Comparison of ENCODE assay signal across 28 mouse cellular contexts in the genomic region with DNA sequence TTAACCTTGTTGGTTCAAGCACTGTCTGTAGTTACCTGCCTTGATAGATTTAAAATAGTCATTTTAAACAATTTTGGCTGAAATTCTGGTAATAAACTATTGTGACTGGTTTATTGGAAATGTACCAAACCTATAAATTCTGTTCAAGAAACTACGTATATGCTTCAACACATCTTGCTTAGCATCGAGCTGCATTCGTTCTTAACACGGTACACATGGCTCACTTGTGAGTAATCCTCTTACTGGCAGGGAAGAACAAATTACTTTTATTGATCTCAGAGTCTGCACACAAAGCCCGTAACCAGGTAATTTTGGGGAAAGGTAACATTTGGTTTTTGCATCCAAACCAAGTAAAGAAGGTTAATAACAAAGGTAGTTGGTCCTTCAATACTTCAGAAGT.
"Had no signal": no experiment of that assay in that cellular context is flagged by ENCODE, and none has a peak within 500 bp of the region (broad histone marks: within the 10 kb centered on the region; RNA-seq: fewer than 3 reads in every experiment).

No protein-coding gene starts in this region.

- H3K4me3 ChIP-seq: embryonic facial prominence, embryonic 10.5 days; embryonic facial prominence, embryonic 12.5 days; embryonic facial prominence, embryonic 13.5 days; embryonic facial prominence, embryonic 15.5 days; erythroblast, embryonic 14.5 days; forebrain, embryonic 10.5 days; forebrain, embryonic 12.5 days; forebrain, embryonic 13.5 days; forebrain, embryonic 15.5 days; gastrocnemius, adult 2 months; heart, adult 2 months had no signal

- H3K27ac ChIP-seq: embryonic facial prominence, embryonic 10.5 days; embryonic facial prominence, embryonic 12.5 days; embryonic facial prominence, embryonic 13.5 days; embryonic facial prominence, embryonic 15.5 days; forebrain, embryonic 10.5 days; forebrain, embryonic 12.5 days; forebrain, embryonic 13.5 days; forebrain, embryonic 15.5 days; gastrocnemius, adult 2 months; heart, adult 2 months had no signal

- H3K4me1 ChIP-seq: embryonic facial prominence, embryonic 10.5 days; embryonic facial prominence, embryonic 12.5 days; embryonic facial prominence, embryonic 13.5 days; embryonic facial prominence, embryonic 15.5 days; forebrain, embryonic 10.5 days; forebrain, embryonic 12.5 days; forebrain, embryonic 13.5 days; forebrain, embryonic 15.5 days had no signal

- H3K4me2 ChIP-seq: embryonic facial prominence, embryonic 12.5 days; embryonic facial prominence, embryonic 13.5 days; embryonic facial prominence, embryonic 15.5 days; forebrain, embryonic 12.5 days; forebrain, embryonic 13.5 days; forebrain, embryonic 15.5 days had no signal

- H3K9me3 ChIP-seq: embryonic facial prominence, embryonic 10.5 days; embryonic facial prominence, embryonic 12.5 days; embryonic facial prominence, embryonic 13.5 days; embryonic facial prominence, embryonic 15.5 days; forebrain, embryonic 13.5 days; forebrain, embryonic 15.5 days had no signal

- DNase-seq: cerebellum, adult 18-20 months; cerebellum, adult 2 months; cerebellum, adult 8-10 months; cerebellum, adult 9-10 months; cerebellum, adult 9-11 months; cerebellum, postnatal 10 days; cerebellum, postnatal 14 days; cerebellum, postnatal 25 days; cerebellum, postnatal 36 days; embryo, embryonic 11 days; forebrain, postnatal 0 days; gastrocnemius, adult 2 months; gastrocnemius, postnatal 10 days; gastrocnemius, postnatal 14 days; gastrocnemius, postnatal 25 days; gastrocnemius, postnatal 36 days; heart, adult 2 months had no signal

- H3K27me3 ChIP-seq: embryonic facial prominence, embryonic 12.5 days; embryonic facial prominence, embryonic 13.5 days; embryonic facial prominence, embryonic 15.5 days; forebrain, embryonic 12.5 days; forebrain, embryonic 13.5 days; forebrain, embryonic 15.5 days had no signal

- ATAC-seq: forebrain, embryonic 13.5 days; forebrain, embryonic 14.5 days; forebrain, embryonic 15.5 days; forebrain, embryonic 16.5 days; forebrain, postnatal 0 days had no signal

- H3K9ac ChIP-seq: embryonic facial prominence, embryonic 12.5 days; embryonic facial prominence, embryonic 13.5 days; embryonic facial prominence, embryonic 15.5 days; forebrain, embryonic 12.5 days; forebrain, embryonic 13.5 days; forebrain, embryonic 15.5 days; forebrain, postnatal 0 days had no signal

- H3K36me3 ChIP-seq: embryonic facial prominence, embryonic 10.5 days; embryonic facial prominence, embryonic 12.5 days; embryonic facial prominence, embryonic 13.5 days; embryonic facial prominence, embryonic 15.5 days; forebrain, embryonic 10.5 days; forebrain, embryonic 12.5 days; forebrain, embryonic 15.5 days had no signal
